Mouse (Mus musculus): ENCODE measurements around the gene Olfr1357. TPM values are rescaled to one million over a fixed set of nuclear protein-coding genes. Genes with fewer than 3 reads are reported as not detected.

Olfr1357 gene
- not detected for polyA plus RNA-seq (2014; fragmentation: Illumina TruSeq; extraction: RNeasy Lipid Tissue Mini Kit (QIAGEN cat#74804); ENCODE audit: low replicate concordance)

DNA sequence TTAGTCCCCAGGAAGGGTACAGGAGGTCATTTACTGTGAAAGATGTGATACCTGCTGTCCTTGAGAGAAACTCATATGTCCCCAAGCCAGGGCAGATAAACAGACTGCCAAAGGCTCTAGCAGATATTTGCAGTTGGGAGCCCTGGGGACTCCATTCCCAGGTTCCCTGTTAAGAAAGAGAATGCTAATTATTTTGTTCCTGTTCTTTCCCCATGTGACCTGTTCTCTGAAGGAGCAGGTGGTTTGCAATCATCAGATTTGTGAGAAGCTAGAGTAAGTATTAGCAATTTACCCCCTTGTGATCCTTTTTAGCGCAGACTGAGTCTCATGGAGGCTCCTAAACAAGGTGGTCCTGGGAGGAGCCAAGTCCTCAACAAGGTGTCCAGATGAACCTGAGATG, at the start of gene Olfr1357:
Gene Olfr1357, minus strand, starts transcription at position 101 of the 400 bp plus-strand sequence.

GRCm38 (mm10) chr10:78591406-78592328, 26.2 kb downstream of the Olfr1357 start, which contains the start of gene Syde1:
TSS of gene Syde1 (minus strand) at chr10:78591964.

DNA sequence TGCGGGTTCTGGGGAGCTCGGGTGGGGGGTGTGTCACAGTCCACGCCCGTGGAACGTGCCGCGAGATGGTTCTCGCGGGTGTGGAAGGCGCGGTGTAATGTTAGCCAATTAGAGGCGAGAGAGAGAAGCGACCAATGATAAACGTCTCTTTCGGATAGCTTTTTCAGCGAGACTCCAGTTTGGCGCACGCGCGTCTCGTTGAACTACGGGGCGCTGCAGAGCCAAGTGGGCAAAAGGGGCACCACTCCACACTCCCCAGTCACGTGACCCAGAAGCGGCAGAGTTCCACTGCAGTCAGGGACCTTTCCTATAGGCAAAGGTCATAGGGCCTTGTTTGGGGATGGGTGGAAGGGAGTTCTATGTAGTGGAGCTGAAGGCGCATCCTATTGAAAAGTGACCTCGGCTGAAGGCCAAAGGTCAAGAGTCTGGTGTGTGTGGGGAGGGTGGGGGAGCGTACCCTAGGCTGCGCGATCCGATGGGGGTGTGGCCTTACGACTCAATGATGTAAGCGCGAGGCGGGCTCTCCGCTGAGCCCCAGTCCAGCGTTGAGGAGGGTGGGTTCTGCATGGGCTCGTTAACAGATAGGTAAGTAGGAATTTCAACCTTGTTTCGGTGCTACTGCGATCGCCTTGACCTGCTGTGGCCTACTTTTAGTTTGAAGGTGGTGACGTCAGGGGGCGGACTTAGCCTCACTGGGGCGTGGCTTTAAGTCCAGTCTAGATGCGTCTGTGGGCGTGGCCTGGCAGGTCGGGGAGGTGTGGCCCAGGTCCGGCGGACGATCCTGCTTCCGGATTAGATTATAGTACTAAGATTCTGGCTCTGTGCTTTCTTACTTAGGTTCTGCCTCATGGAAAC, 43.4 kb downstream of the Olfr1357 start, which contains the start of gene Ilvbl:
Gene Ilvbl, plus strand, starts transcription at position 97 of the 855 bp plus-strand sequence.

Other genes starting within 250 kb of the Olfr1357 start
- 7.9 TPM for gene Rrp1, start 205.0 kb downstream of the Olfr1357 start, polyA plus RNA-seq (2014; fragmentation: Illumina TruSeq; extraction: RNeasy Lipid Tissue Mini Kit (QIAGEN cat#74804); ENCODE audit: low replicate concordance)
- 22.2 TPM for gene Cstb, start 192.4 kb downstream of the Olfr1357 start, polyA plus RNA-seq (2014; fragmentation: Illumina TruSeq; extraction: RNeasy Lipid Tissue Mini Kit (QIAGEN cat#74804); ENCODE audit: low replicate concordance)
- 13.2 TPM for gene Pdxk, start 153.1 kb downstream of the Olfr1357 start, polyA plus RNA-seq (2014; fragmentation: Illumina TruSeq; extraction: RNeasy Lipid Tissue Mini Kit (QIAGEN cat#74804); ENCODE audit: low replicate concordance)
- gene Olfr1358, start 100.6 kb downstream of the Olfr1357 start, polyA plus RNA-seq (2014; fragmentation: Illumina TruSeq; extraction: RNeasy Lipid Tissue Mini Kit (QIAGEN cat#74804); ENCODE audit: low replicate concordance): not detected
- gene Ilvbl, start 43.7 kb downstream of the Olfr1357 start, polyA plus RNA-seq (2014; fragmentation: Illumina TruSeq; extraction: RNeasy Lipid Tissue Mini Kit (QIAGEN cat#74804); ENCODE audit: low replicate concordance): 6.6 TPM
- gene Syde1, start 26.1 kb downstream of the Olfr1357 start, polyA plus RNA-seq (2014; fragmentation: Illumina TruSeq; extraction: RNeasy Lipid Tissue Mini Kit (QIAGEN cat#74804); ENCODE audit: low replicate concordance): 1.0 TPM
- gene Casp14, start 100.2 kb upstream of the Olfr1357 start, polyA plus RNA-seq (2014; fragmentation: Illumina TruSeq; extraction: RNeasy Lipid Tissue Mini Kit (QIAGEN cat#74804); ENCODE audit: low replicate concordance): 0.45 TPM
- not detected for gene Ccdc105, start 135.0 kb upstream of the Olfr1357 start, polyA plus RNA-seq (2014; fragmentation: Illumina TruSeq; extraction: RNeasy Lipid Tissue Mini Kit (QIAGEN cat#74804); ENCODE audit: low replicate concordance)
- gene Slc1a6, start 162.4 kb upstream of the Olfr1357 start, polyA plus RNA-seq (2014; fragmentation: Illumina TruSeq; extraction: RNeasy Lipid Tissue Mini Kit (QIAGEN cat#74804); ENCODE audit: low replicate concordance): not detected
- gene Olfr1356, start 234.1 kb upstream of the Olfr1357 start, polyA plus RNA-seq (2014; fragmentation: Illumina TruSeq; extraction: RNeasy Lipid Tissue Mini Kit (QIAGEN cat#74804); ENCODE audit: low replicate concordance): not detected

Measured in small intestine, adult 10 weeks (tissue).